Mouse (Mus musculus) bone marrow, adult 2 months (tissue): ENCODE measurements at regions not wholly inside any gene's neighbourhood (a gene's known extent, or its start where the extent isn't known, plus 50 kb on each side); places are given as distances from the start of the nearest gene placed in this dataset.

Experiments used
- H3K27ac ChIP-seq: fragments of 200-500 bp; 2 replicates; pipeline ENCODE4 v1.5.1; 2012; ENCODE audit warnings: low read depth, mild to moderate bottlenecking, control low read depth, inconsistent platforms, low read length; ENCODE audit not compliant: control insufficient read depth, poor library complexity, insufficient read depth
- H3K4me1 ChIP-seq: fragments of 200-500 bp; 2 replicates; pipeline ENCODE4 v1.6.1; 2011; ENCODE audit warnings: low read length; ENCODE audit not compliant: control insufficient read depth, insufficient read depth
- H3K4me3 ChIP-seq: fragments of 200-500 bp; replicated peaks from 2 replicates; pipeline ENCODE3; 2011; ENCODE audit warnings: mild to moderate bottlenecking, low read depth, low read length, control low read depth; ENCODE audit not compliant: control insufficient read depth
- CTCF ChIP-seq: fragments of 200-500 bp; IDR thresholded peaks from 2 replicates; pipeline ENCODE4 v1.5.1; 2011; ENCODE audit warnings: low read length, control low read depth; ENCODE audit not compliant: control insufficient read depth, insufficient read depth
- POLR2A ChIP-seq: fragments of 200-500 bp; IDR thresholded peaks from 2 replicates; pipeline ENCODE4 v1.6.1; 2011; ENCODE audit warnings: low read depth, mild to moderate bottlenecking, control low read depth, low read length, borderline replicate concordance; ENCODE audit not compliant: control insufficient read depth
- WGBS: fragments of 180-500 bp; shearing (Covaris S2); methylation state at CpG from one replicate; pipeline ENCODE4 v1.1.7; 2018; 5-methylcytosine and 5-hydroxymethylcytosine counted together

- Histone ChIP-seq H3K27ac (no peak overlapping the region), H3K4me3 (no peak overlapping the region), H3K4me1 (no peaks in the 10 kb centered on the region)
- 81% methylated on average over 11 of the region's 11 CpGs for WGBS
- TF ChIP-seq POLR2A (no peak), CTCF (no peak)
Measured at GRCm38 (mm10) chr1:36013823-36014341, 54.3 kb upstream of the Hs6st1 start.

- Histone ChIP-seq H3K4me1 (no peaks in the 10 kb centered on the region), H3K27ac (no peak overlapping the region), H3K4me3 (no peak overlapping the region)
- TF ChIP-seq POLR2A (no peak), CTCF (no peak)
- WGBS: 76% methylated on average over 7 of the region's 7 CpGs
Measured at GRCm38 (mm10) chr1:36014372-36014771, 53.8 kb upstream of the Hs6st1 start.

GRCm38 (mm10) chr1:36015210-36015609 lies 53.0 kb upstream of the Hs6st1 start:
- TF ChIP-seq POLR2A: no peak
- TF ChIP-seq CTCF: no peak
- 78% methylated on average over 5 of the region's 5 CpGs for WGBS
- no peaks in the 10 kb centered on the region for H3K4me1 ChIP-seq

GRCm38 (mm10) chr1:36016566-36016965 lies 51.6 kb upstream of the Hs6st1 start:
- Histone ChIP-seq H3K4me3 (no peak overlapping the region), H3K4me1 (no peaks in the 10 kb centered on the region), H3K27ac (no peak overlapping the region)
- TF ChIP-seq CTCF: no peak
- TF ChIP-seq POLR2A: no peak
- whole genome bisulfite sequencing: 88% methylated on average over 4 of the region's 4 CpGs

More at GRCm38 (mm10) chr1:36015210-36015609, 53.0 kb upstream of the Hs6st1 start:
- H3K27ac ChIP-seq: no peak overlapping the region
- no peak overlapping the region for H3K4me3 ChIP-seq

GRCm38 (mm10) chr1:36017061-36017461 lies 51.1 kb upstream of the Hs6st1 start:
- H3K27ac ChIP-seq: no peak overlapping the region
- H3K4me3 ChIP-seq: no peak overlapping the region
- no peak for TF ChIP-seq CTCF
- no peak for TF ChIP-seq POLR2A
- 77% methylated on average over 7 of the region's 7 CpGs for WGBS
- H3K4me1 ChIP-seq: no peaks in the 10 kb centered on the region

- no peak for TF ChIP-seq POLR2A
- no peak for TF ChIP-seq CTCF
- Histone ChIP-seq H3K27ac (no peak overlapping the region), H3K4me3 (no peak overlapping the region), H3K4me1 (no peaks in the 10 kb centered on the region)
- 74% methylated on average over 3 of the region's 3 CpGs for WGBS
Measured at GRCm38 (mm10) chr1:36017656-36018055, 50.5 kb upstream of the Hs6st1 start.
